Mouse (Mus musculus): ENCODE results near the gene Tmem88b.

DNA sequence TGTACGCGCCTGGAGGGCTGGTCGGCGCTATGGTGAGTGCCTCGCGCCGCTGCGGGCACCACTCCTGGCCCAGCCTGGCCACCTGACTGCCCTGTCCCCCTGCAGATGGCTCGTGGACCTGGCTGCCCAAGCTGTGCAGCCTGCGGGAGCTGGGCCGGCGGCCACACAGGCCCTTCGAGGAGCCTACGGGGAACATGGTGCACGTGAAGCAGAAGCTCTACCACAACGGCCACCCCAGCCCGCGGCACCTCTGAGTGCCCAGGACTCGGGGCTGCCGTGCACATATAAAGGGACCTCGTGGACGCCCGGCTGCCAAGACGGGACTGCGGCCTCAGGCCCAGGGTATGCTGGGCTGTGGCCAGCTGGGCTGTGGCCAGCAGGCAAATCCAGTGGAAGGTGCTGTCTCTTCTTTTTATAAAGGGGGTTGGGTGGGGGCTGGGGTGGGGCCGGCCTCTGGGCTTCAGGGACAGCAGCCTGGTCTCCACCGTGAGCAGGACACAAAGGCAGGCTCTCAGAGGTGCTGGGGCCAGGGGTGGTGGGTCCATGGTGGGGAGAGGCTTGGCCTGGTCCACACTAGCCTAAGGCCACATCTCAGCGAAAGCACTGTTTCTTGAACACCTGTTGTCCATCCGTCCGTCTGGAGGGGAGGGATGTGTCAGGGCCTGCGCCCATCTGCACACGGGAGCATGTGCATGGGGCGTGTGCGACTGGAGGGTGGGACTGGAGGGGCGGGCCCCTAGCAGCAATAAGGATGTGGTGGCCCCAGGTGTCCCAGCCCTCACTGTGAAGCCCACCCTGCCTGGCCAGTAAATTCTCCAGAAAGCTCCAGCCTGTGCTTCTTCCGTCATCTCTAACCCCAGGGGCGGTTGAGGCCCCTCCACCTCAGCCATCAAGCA lies 45.7 kb downstream of the Tmem88b start:
- TF ChIP-seq POLR2A (IDR thresholded peaks at IDR 0.05; ENCODE audit: insufficient read depth, low read depth, low read length) = no peak
- no peak for TF ChIP-seq CTCF (IDR thresholded peaks at IDR 0.05)
- TF ChIP-seq EP300 (IDR thresholded peaks at IDR 0.05; ENCODE audit: insufficient read depth, low read depth, low read length) = no peak
